Mouse (Mus musculus): ENCODE measurements at regions not wholly inside any gene's neighbourhood (a gene's known extent, or its start where the extent isn't known, plus 50 kb on each side); places are given as distances from the start of the nearest gene placed in this dataset.

DNA sequence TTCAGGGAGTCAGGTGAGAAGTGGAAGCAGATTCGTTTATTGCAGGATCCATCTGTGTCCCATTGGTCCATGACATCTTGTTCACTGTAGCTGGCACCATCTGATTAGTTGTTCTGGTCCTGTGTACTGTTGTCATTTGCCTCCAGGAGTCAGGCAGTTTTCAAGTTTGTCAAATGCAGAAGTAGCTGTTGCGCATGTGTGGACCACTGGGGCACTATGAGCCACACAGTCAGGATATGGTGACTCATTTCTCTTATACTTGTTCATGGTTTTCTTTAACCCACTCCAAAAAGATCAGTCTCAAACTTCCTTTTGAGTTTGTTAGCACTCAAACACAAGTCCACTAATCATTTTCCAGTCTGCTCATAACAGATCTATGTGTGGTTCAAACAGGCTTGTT lies 81.9 kb downstream of the Gm12887 start:
- no peaks in the 10 kb centered on the region for H3K4me1 ChIP-seq (ENCODE audit: control insufficient read depth in 1 of 2, insufficient read depth in 2 of 2)
- no peak overlapping the region for H3K9ac ChIP-seq (ENCODE audit: insufficient read depth, low read depth)
- no peak overlapping the region for H3K4me2 ChIP-seq (ENCODE audit: insufficient read depth, low read depth, poor library complexity, severe bottlenecking)
- H3K36me3 ChIP-seq (replicated peaks in 1 of 2; ENCODE audit: control insufficient read depth in 1 of 2, insufficient read depth in 1 of 2, low read length in 1 of 2): no peaks in the 10 kb centered on the region
- H3K79me2 ChIP-seq (replicated peaks; ENCODE audit: control insufficient read depth, extremely low read depth, insufficient read depth, poor library complexity, severe bottlenecking): no peaks in the 10 kb centered on the region
- peak; percentile 74 for TF ChIP-seq NRF1 (IDR thresholded peaks at IDR 0.05; ENCODE audit: low read depth, low read length)
- no peak for TF ChIP-seq PAX5 (IDR thresholded peaks at IDR 0.05; ENCODE audit: low read length)
- no peak for TF ChIP-seq ZKSCAN1 (IDR thresholded peaks at IDR 0.05; ENCODE audit: borderline replicate concordance, low read depth, low read length)
- no peak for TF ChIP-seq ZNF384 (IDR thresholded peaks at IDR 0.05; ENCODE audit: low read depth, low read length)
- in situ Hi-C loops (cut with MboI; ENCODE audit: low pct_ligation_motif_present, low pct_unique_long_range_greater_than_20kb, low sequenced_read_pairs): no loop called here
- peaks cover 30% of the 10 kb centered on the region for H3K27me3 ChIP-seq (replicated peaks)
- dilution Hi-C loops (cut with MboI; ENCODE audit: extremely low pct_ligation_motif_present, extremely low pct_unique_long_range_greater_than_20kb, low sequenced_read_pairs): no loop called here
- peak; percentile 34 for DNase-seq (ENCODE audit: extremely low read depth)
- H3K4me3 ChIP-seq (replicated peaks in 1 of 3; ENCODE audit: low read depth in 2 of 3, low read length in 2 of 3, poor library complexity in 1 of 3): no peak overlapping the region
- no peak overlapping the region for H3K27ac ChIP-seq (ENCODE audit: insufficient read depth, low read depth)
- no peaks in the 10 kb centered on the region for H3K9me3 ChIP-seq (replicated peaks; ENCODE audit: low read length)

Data from CH12.LX (cell line).